Mouse (Mus musculus): ENCODE measurements around the gene Top3b. TPM values are rescaled to one million over a fixed set of nuclear protein-coding genes. Genes with fewer than 3 reads are reported as not detected.
A peak's percentile ranks its signal among the peaks of the same experiment; 100 is the strongest.

Gene Top3b
- polyA plus RNA-seq (2014; fragmentation: Nextera tagmentation; extraction: Ambion mirVana), result 72.3 and 77.3 TPM in 2 replicates

- DNase-seq (ENCODE audit: low spot score) (peak; percentile 97), ATAC-seq (ENCODE audit: insufficient number of reproducible peaks, low FRiP score, low TSS enrichment, low read depth) (peak; percentile 96)
- Histone ChIP-seq H3K9me3 (ENCODE audit: control insufficient read depth, low read length) (no peaks in the 10 kb centered on the region), H3K27ac (replicated peaks; ENCODE audit: low read depth, low read length) (peak within 1 kb of the TSS; percentile 93), H3K9ac (ENCODE audit: low read length) (peak within 1 kb of the TSS; percentile 81), H3K4me3 (ENCODE audit: low read depth, low read length) (peak within 1 kb of the TSS; percentile 66), H3K36me3 (ENCODE audit: control insufficient read depth, insufficient read depth, low read length) (no peaks in the 10 kb centered on the region), H3K4me1 (ENCODE audit: control insufficient read depth, insufficient read depth, low read length) (peaks cover 5% of the 10 kb centered on the region; the same call in 1 of the 2 replicates), H3K27me3 (ENCODE audit: control insufficient read depth, insufficient read depth, low read length) (no peaks in the 10 kb centered on the region), H3K4me2 (ENCODE audit: low read depth, severe bottlenecking) (peak within 1 kb of the TSS; percentile 63)
- WGBS, result under 1% methylated on average over 49 of the region's 49 CpGs
Observed at GRCm38 (mm10) chr16:16870617-16871331, at the start of gene Top3b, which contains the start of gene Vpreb1. Gene Top3b, plus strand, starts transcription at chr16:16870736. Gene Vpreb1, minus strand, starts transcription at chr16:16870843.

- Histone ChIP-seq H3K27ac (replicated peaks; ENCODE audit: low read depth, low read length) (no peak overlapping the region), H3K27me3 (ENCODE audit: control insufficient read depth, insufficient read depth, low read length) (no peaks in the 10 kb centered on the region), H3K4me2 (ENCODE audit: low read depth, severe bottlenecking) (no peak overlapping the region), H3K9me3 (ENCODE audit: control insufficient read depth, low read length) (no peaks in the 10 kb centered on the region), H3K4me3 (ENCODE audit: low read depth, low read length) (no peak overlapping the region), H3K4me1 (ENCODE audit: control insufficient read depth, insufficient read depth, low read length) (no peaks in the 10 kb centered on the region), H3K36me3 (ENCODE audit: control insufficient read depth, insufficient read depth, low read length) (no peaks in the 10 kb centered on the region), H3K9ac (ENCODE audit: low read length) (no peak overlapping the region)
- ATAC-seq (ENCODE audit: insufficient number of reproducible peaks, low FRiP score, low TSS enrichment, low read depth) (no peak), DNase-seq (ENCODE audit: low spot score) (no peak)
- WGBS, result 47% methylated on average over 5 of the region's 5 CpGs
Observed at GRCm38 (mm10) chr16:16825476-16825875, 45.1 kb upstream of the Top3b start.

GRCm38 (mm10) chr16:16826223-16826622, 44.3 kb upstream of the Top3b start:
- no peaks in the 10 kb centered on the region for H3K36me3 ChIP-seq (ENCODE audit: control insufficient read depth, insufficient read depth, low read length)
- DNase-seq (ENCODE audit: low spot score) (no peak), ATAC-seq (ENCODE audit: insufficient number of reproducible peaks, low FRiP score, low TSS enrichment, low read depth) (no peak)
- H3K9me3 ChIP-seq (ENCODE audit: control insufficient read depth, low read length), result no peaks in the 10 kb centered on the region
- H3K9ac ChIP-seq (ENCODE audit: low read length), result no peak overlapping the region
- H3K4me2 ChIP-seq (ENCODE audit: low read depth, severe bottlenecking), result no peak overlapping the region
- no peak overlapping the region for H3K4me3 ChIP-seq (ENCODE audit: low read depth, low read length)
- WGBS, result 96% methylated on average over 2 of the region's 2 CpGs
- no peaks in the 10 kb centered on the region for H3K4me1 ChIP-seq (ENCODE audit: control insufficient read depth, insufficient read depth, low read length)
- H3K27me3 ChIP-seq (ENCODE audit: control insufficient read depth, insufficient read depth, low read length), result no peaks in the 10 kb centered on the region
- no peak overlapping the region for H3K27ac ChIP-seq (replicated peaks; ENCODE audit: low read depth, low read length)

GRCm38 (mm10) chr16:16828757-16829615, 41.5 kb upstream of the Top3b start, which contains the start of gene Spag6l:
Gene Spag6l, minus strand, starts transcription at chr16:16829456.
- H3K27me3 ChIP-seq (ENCODE audit: control insufficient read depth, insufficient read depth, low read length), result no peaks in the 10 kb centered on the region
- H3K36me3 ChIP-seq (ENCODE audit: control insufficient read depth, insufficient read depth, low read length), result no peaks in the 10 kb centered on the region
- H3K4me3 ChIP-seq (ENCODE audit: low read depth, low read length), result peak within 1 kb of the TSS; percentile 29
- ATAC-seq (ENCODE audit: insufficient number of reproducible peaks, low FRiP score, low TSS enrichment, low read depth), result peak; percentile 87; the same call in 1 of the 2 replicates
- peak within 1 kb of the TSS; percentile 78 for H3K4me2 ChIP-seq (ENCODE audit: low read depth, severe bottlenecking)
- no peaks in the 10 kb centered on the region for H3K4me1 ChIP-seq (ENCODE audit: control insufficient read depth, insufficient read depth, low read length)
- peak; percentile 77 for DNase-seq (ENCODE audit: low spot score)
- 6% methylated on average over 33 of the region's 33 CpGs for WGBS
- no peak within 1 kb of the TSS for H3K27ac ChIP-seq (replicated peaks; ENCODE audit: low read depth, low read length)
- peak within 1 kb of the TSS; percentile 22; the same call in 1 of the 2 replicates for H3K9ac ChIP-seq (ENCODE audit: low read length)
- no peaks in the 10 kb centered on the region for H3K9me3 ChIP-seq (ENCODE audit: control insufficient read depth, low read length)

GRCm38 (mm10) chr16:16829671-16830070, 40.9 kb upstream of the Top3b start:
- no peak for ATAC-seq (ENCODE audit: insufficient number of reproducible peaks, low FRiP score, low TSS enrichment, low read depth)

GRCm38 (mm10) chr16:16849196-16849595, 21.3 kb upstream of the Top3b start:
- ATAC-seq (ENCODE audit: insufficient number of reproducible peaks, low FRiP score, low TSS enrichment, low read depth), result no peak
- H3K4me2 ChIP-seq (ENCODE audit: low read depth, severe bottlenecking), result no peak overlapping the region
- no peaks in the 10 kb centered on the region for H3K9me3 ChIP-seq (ENCODE audit: control insufficient read depth, low read length)
- H3K36me3 ChIP-seq (ENCODE audit: control insufficient read depth, insufficient read depth, low read length), result no peaks in the 10 kb centered on the region
- H3K27ac ChIP-seq (replicated peaks; ENCODE audit: low read depth, low read length), result no peak overlapping the region
- H3K4me1 ChIP-seq (ENCODE audit: control insufficient read depth, insufficient read depth, low read length), result no peaks in the 10 kb centered on the region
- H3K27me3 ChIP-seq (ENCODE audit: control insufficient read depth, insufficient read depth, low read length), result no peaks in the 10 kb centered on the region
- DNase-seq (ENCODE audit: low spot score), result peak; percentile 13
- H3K4me3 ChIP-seq (ENCODE audit: low read depth, low read length), result no peak overlapping the region
- H3K9ac ChIP-seq (ENCODE audit: low read length), result no peak overlapping the region

More at GRCm38 (mm10) chr16:16829671-16830070, 40.9 kb upstream of the Top3b start:
- no peak overlapping the region for H3K9ac ChIP-seq (ENCODE audit: low read length)
- no peak for DNase-seq (ENCODE audit: low spot score)
- H3K9me3 ChIP-seq (ENCODE audit: control insufficient read depth, low read length), result no peaks in the 10 kb centered on the region
- no peak overlapping the region for H3K4me2 ChIP-seq (ENCODE audit: low read depth, severe bottlenecking)
- H3K27ac ChIP-seq (replicated peaks; ENCODE audit: low read depth, low read length), result no peak overlapping the region
- H3K27me3 ChIP-seq (ENCODE audit: control insufficient read depth, insufficient read depth, low read length), result no peaks in the 10 kb centered on the region
- WGBS, result 84% methylated on average over 3 of the region's 3 CpGs
- H3K36me3 ChIP-seq (ENCODE audit: control insufficient read depth, insufficient read depth, low read length), result no peaks in the 10 kb centered on the region
- H3K4me3 ChIP-seq (ENCODE audit: low read depth, low read length), result no peak overlapping the region
- no peaks in the 10 kb centered on the region for H3K4me1 ChIP-seq (ENCODE audit: control insufficient read depth, insufficient read depth, low read length)

- no peak overlapping the region for H3K4me3 ChIP-seq (ENCODE audit: low read depth, low read length)
- H3K27ac ChIP-seq (replicated peaks; ENCODE audit: low read depth, low read length), result no peak overlapping the region
- WGBS, result 88% methylated on average over 3 of the region's 3 CpGs
- DNase-seq (ENCODE audit: low spot score), result peak; percentile 15
- H3K9ac ChIP-seq (ENCODE audit: low read length), result no peak overlapping the region
- no peak overlapping the region for H3K4me2 ChIP-seq (ENCODE audit: low read depth, severe bottlenecking)
- no peaks in the 10 kb centered on the region for H3K27me3 ChIP-seq (ENCODE audit: control insufficient read depth, insufficient read depth, low read length)
- no peaks in the 10 kb centered on the region for H3K4me1 ChIP-seq (ENCODE audit: control insufficient read depth, insufficient read depth, low read length)
- no peak for ATAC-seq (ENCODE audit: insufficient number of reproducible peaks, low FRiP score, low TSS enrichment, low read depth)
- no peaks in the 10 kb centered on the region for H3K36me3 ChIP-seq (ENCODE audit: control insufficient read depth, insufficient read depth, low read length)
- no peaks in the 10 kb centered on the region for H3K9me3 ChIP-seq (ENCODE audit: control insufficient read depth, low read length)
Observed at GRCm38 (mm10) chr16:16852411-16852810, 18.1 kb upstream of the Top3b start.

GRCm38 (mm10) chr16:16854836-16855235, 15.7 kb upstream of the Top3b start:
- H3K27me3 ChIP-seq (ENCODE audit: control insufficient read depth, insufficient read depth, low read length), result no peaks in the 10 kb centered on the region
- no peak overlapping the region for H3K4me3 ChIP-seq (ENCODE audit: low read depth, low read length)
- H3K9ac ChIP-seq (ENCODE audit: low read length), result no peak overlapping the region
- no peaks in the 10 kb centered on the region for H3K36me3 ChIP-seq (ENCODE audit: control insufficient read depth, insufficient read depth, low read length)
- DNase-seq (ENCODE audit: low spot score) (peak; percentile 65), ATAC-seq (ENCODE audit: insufficient number of reproducible peaks, low FRiP score, low TSS enrichment, low read depth) (no peak)
- H3K4me2 ChIP-seq (ENCODE audit: low read depth, severe bottlenecking), result no peak overlapping the region
- H3K9me3 ChIP-seq (ENCODE audit: control insufficient read depth, low read length), result no peaks in the 10 kb centered on the region
- no peak overlapping the region for H3K27ac ChIP-seq (replicated peaks; ENCODE audit: low read depth, low read length)
- H3K4me1 ChIP-seq (ENCODE audit: control insufficient read depth, insufficient read depth, low read length), result no peaks in the 10 kb centered on the region
- WGBS, result 38% methylated on average over 6 of the region's 6 CpGs

Measured in limb, embryonic 11.5 days (tissue).